Mouse (Mus musculus): ENCODE results near the gene Hoxd3. TPM values are rescaled to one million over a fixed set of nuclear protein-coding genes. Genes with fewer than 3 reads are reported as not detected.

Gene Hoxd3
- total and polyA plus RNA-seq, 3 experiments, result not detected

DNA sequence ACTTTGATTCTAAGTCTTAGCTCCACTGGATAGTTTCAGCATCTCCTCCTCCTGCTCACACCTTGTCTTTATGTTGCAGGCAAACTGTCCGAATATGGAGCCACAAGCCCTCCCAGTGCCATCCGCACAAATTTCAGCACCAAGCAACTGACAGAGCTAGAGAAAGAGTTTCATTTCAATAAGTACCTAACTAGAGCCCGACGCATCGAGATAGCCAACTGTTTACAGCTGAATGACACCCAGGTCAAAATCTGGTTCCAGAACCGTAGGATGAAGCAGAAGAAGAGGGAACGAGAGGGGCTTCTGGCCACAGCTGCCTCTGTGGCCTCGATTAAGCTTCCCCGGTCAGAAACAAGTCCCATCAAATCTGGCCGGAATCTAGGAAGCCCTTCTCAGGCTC lies 52.2 kb downstream of the Hoxd3 start:
- H3K27ac ChIP-seq (ENCODE audit: control insufficient read depth, low read depth, low read length), result no peak overlapping the region
- peaks cover 0 to 4% of the 10 kb centered on the region in 2 experiments; a peak in 3 of 4 replicates for H3K27me3 ChIP-seq (ENCODE audit: control insufficient read depth in 1 of 2, insufficient read depth in 2 of 2, low read length in 2 of 2)
- TF ChIP-seq HCFC1 (IDR thresholded peaks at IDR 0.05; ENCODE audit: low read depth, low read length), result no peak
- TF ChIP-seq ZNF384 (IDR thresholded peaks at IDR 0.05; ENCODE audit: low read depth, low read length), result no peak
- no peak for TF ChIP-seq RCOR1 (IDR thresholded peaks at IDR 0.05; ENCODE audit: low read depth, low read length)
- TF ChIP-seq TBP (IDR thresholded peaks at IDR 0.05; ENCODE audit: low read depth, low read length), result no peak
- no peak for TF ChIP-seq POLR2A (IDR thresholded peaks at IDR 0.05; ENCODE audit: control insufficient read depth in 1 of 2, insufficient read depth in 1 of 2, low read depth in 1 of 2, low read length in 2 of 2, poor library complexity in 1 of 2)
- no peak for TF ChIP-seq TAL1 (IDR thresholded peaks at IDR 0.05; ENCODE audit: low read length)
- TF ChIP-seq KAT2A (conservative IDR thresholded peaks at IDR 0.05; ENCODE audit: low read depth, low read length), result no peak
- TF ChIP-seq MAZ (IDR thresholded peaks at IDR 0.05; ENCODE audit: low read depth, low read length), result no peak
- no peak for TF ChIP-seq ETS1 (IDR thresholded peaks at IDR 0.05; ENCODE audit: low read depth, low read length)
- no peak for TF ChIP-seq CTCF (IDR thresholded peaks at IDR 0.05 in 2 of 3, conservative IDR thresholded peaks at IDR 0.05 in 1 of 3; ENCODE audit: control insufficient read depth in 1 of 3, insufficient read depth in 1 of 3, low read depth in 2 of 3, low read length in 3 of 3, poor library complexity in 1 of 3, severe bottlenecking in 1 of 3)
- TF ChIP-seq MXI1 (IDR thresholded peaks at IDR 0.05; ENCODE audit: low read depth, low read length), result no peak
- TF ChIP-seq MAX (IDR thresholded peaks at IDR 0.05; ENCODE audit: low read length), result no peak
- TF ChIP-seq CHD1 (IDR thresholded peaks at IDR 0.05; ENCODE audit: low read depth, low read length), result no peak
- no peak for TF ChIP-seq MYC (IDR thresholded peaks at IDR 0.05; ENCODE audit: low read depth, low read length)
- no peak for TF ChIP-seq NRF1 (IDR thresholded peaks at IDR 0.05; ENCODE audit: insufficient read depth, low read depth, low read length, poor library complexity, severe bottlenecking)
- TF ChIP-seq UBTF (IDR thresholded peaks at IDR 0.05; ENCODE audit: borderline replicate concordance, insufficient read depth, low read depth, low read length), result no peak
- TF ChIP-seq EP300 (IDR thresholded peaks at IDR 0.05; ENCODE audit: low read depth in 1 of 2, low read length in 2 of 2), result no peak
- TF ChIP-seq TCF12 (IDR thresholded peaks at IDR 0.05; ENCODE audit: low read depth, low read length), result no peak
- TF ChIP-seq ZKSCAN1 (IDR thresholded peaks at IDR 0.05; ENCODE audit: low read depth, low read length), result no peak
- no peak for TF ChIP-seq SIN3A (IDR thresholded peaks at IDR 0.05; ENCODE audit: low read length)
- no peaks in the 10 kb centered on the region for H3K36me3 ChIP-seq (ENCODE audit: control insufficient read depth in 1 of 2, insufficient read depth in 2 of 2, low read length in 2 of 2)
- H3K9me3 ChIP-seq (replicated peaks; ENCODE audit: insufficient read depth, low read length), result no peaks in the 10 kb centered on the region
- no peak overlapping the region for H3K4me3 ChIP-seq (ENCODE audit: control insufficient read depth in 1 of 2, insufficient read depth in 1 of 2, low read depth in 2 of 2, low read length in 2 of 2)
- no peaks in the 10 kb centered on the region for H3K4me1 ChIP-seq (ENCODE audit: control insufficient read depth in 1 of 2, insufficient read depth in 2 of 2, low read length in 2 of 2)
- DNase-seq (ENCODE audit: low read depth, low spot score), result no peak
- H3K79me2 ChIP-seq (ENCODE audit: control insufficient read depth, insufficient read depth, low read length, poor library complexity), result no peaks in the 10 kb centered on the region
- H3K9ac ChIP-seq (ENCODE audit: control insufficient read depth, low read depth, low read length, poor library complexity, severe bottlenecking), result no peak overlapping the region

DNA sequence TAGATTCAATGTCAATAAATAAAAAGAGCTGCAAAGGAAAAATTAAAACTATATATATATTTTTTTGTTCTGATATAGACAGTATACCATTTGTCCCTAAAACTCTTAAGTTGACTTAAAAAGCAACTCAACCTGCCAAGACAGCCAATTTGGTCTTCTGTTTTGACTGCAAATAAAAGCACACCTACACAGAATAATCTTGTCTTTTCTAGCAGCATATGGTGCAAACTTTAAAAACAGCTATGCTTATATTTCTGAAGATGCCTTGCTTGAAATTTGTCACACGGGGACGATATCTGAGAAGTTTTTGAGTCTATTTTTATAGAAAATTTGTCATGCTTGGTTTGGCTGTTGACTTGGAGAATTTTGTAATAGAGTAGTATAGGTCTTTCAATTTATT lies 62.6 kb downstream of the Hoxd3 start:
- H3K4me3 ChIP-seq (ENCODE audit: control insufficient read depth in 1 of 2, insufficient read depth in 1 of 2, low read depth in 2 of 2, low read length in 2 of 2), result no peak overlapping the region
- no peak overlapping the region for H3K9ac ChIP-seq (ENCODE audit: control insufficient read depth, low read depth, low read length, poor library complexity, severe bottlenecking)
- no peak overlapping the region for H3K27ac ChIP-seq (ENCODE audit: control insufficient read depth, low read depth, low read length)
- H3K9me3 ChIP-seq (replicated peaks; ENCODE audit: insufficient read depth, low read length), result no peaks in the 10 kb centered on the region
- no peaks in the 10 kb centered on the region for H3K4me1 ChIP-seq (ENCODE audit: control insufficient read depth in 1 of 2, insufficient read depth in 2 of 2, low read length in 2 of 2)
- H3K79me2 ChIP-seq (ENCODE audit: control insufficient read depth, insufficient read depth, low read length, poor library complexity), result no peaks in the 10 kb centered on the region
- TF ChIP-seq JUND (IDR thresholded peaks at IDR 0.05; ENCODE audit: low read depth, low read length) (no peak), POLR2A (IDR thresholded peaks at IDR 0.05; ENCODE audit: control insufficient read depth in 1 of 2, insufficient read depth in 1 of 2, low read depth in 1 of 2, low read length in 2 of 2, poor library complexity in 1 of 2) (no peak), EP300 (IDR thresholded peaks at IDR 0.05; ENCODE audit: low read depth in 1 of 2, low read length in 2 of 2) (no peak), POLR2AphosphoS5 (IDR thresholded peaks at IDR 0.05; ENCODE audit: borderline replicate concordance, low read depth, low read length) (no peak), USF1 (IDR thresholded peaks at IDR 0.05; ENCODE audit: low read depth, low read length) (no peak), TCF12 (IDR thresholded peaks at IDR 0.05; ENCODE audit: low read depth, low read length) (no peak), ZC3H11A (IDR thresholded peaks at IDR 0.05; ENCODE audit: low read depth, low read length) (no peak), SIN3A (IDR thresholded peaks at IDR 0.05; ENCODE audit: low read length) (no peak), CHD2 (IDR thresholded peaks at IDR 0.05; ENCODE audit: low read length) (no peak), POLR2AphosphoS2 (IDR thresholded peaks at IDR 0.05; ENCODE audit: low read length) (no peak), BHLHE40 (IDR thresholded peaks at IDR 0.05; ENCODE audit: borderline replicate concordance, low read depth, low read length) (no peak)
- H3K36me3 ChIP-seq (ENCODE audit: control insufficient read depth in 1 of 2, insufficient read depth in 2 of 2, low read length in 2 of 2), result no peaks in the 10 kb centered on the region
- no peak for DNase-seq (ENCODE audit: low read depth, low spot score)
- peaks cover 7 to 11% of the 10 kb centered on the region in 2 experiments for H3K27me3 ChIP-seq (ENCODE audit: control insufficient read depth in 1 of 2, insufficient read depth in 2 of 2, low read length in 2 of 2)
